Mouse (Mus musculus): ENCODE measurements around the gene Gm20388.
"Not testable (repeated sequence)": the region's sequence is repeated elsewhere in the genome, so short reads cannot be mapped to it uniquely, and the experiment has no call there.

The Gm20388 gene

DNA sequence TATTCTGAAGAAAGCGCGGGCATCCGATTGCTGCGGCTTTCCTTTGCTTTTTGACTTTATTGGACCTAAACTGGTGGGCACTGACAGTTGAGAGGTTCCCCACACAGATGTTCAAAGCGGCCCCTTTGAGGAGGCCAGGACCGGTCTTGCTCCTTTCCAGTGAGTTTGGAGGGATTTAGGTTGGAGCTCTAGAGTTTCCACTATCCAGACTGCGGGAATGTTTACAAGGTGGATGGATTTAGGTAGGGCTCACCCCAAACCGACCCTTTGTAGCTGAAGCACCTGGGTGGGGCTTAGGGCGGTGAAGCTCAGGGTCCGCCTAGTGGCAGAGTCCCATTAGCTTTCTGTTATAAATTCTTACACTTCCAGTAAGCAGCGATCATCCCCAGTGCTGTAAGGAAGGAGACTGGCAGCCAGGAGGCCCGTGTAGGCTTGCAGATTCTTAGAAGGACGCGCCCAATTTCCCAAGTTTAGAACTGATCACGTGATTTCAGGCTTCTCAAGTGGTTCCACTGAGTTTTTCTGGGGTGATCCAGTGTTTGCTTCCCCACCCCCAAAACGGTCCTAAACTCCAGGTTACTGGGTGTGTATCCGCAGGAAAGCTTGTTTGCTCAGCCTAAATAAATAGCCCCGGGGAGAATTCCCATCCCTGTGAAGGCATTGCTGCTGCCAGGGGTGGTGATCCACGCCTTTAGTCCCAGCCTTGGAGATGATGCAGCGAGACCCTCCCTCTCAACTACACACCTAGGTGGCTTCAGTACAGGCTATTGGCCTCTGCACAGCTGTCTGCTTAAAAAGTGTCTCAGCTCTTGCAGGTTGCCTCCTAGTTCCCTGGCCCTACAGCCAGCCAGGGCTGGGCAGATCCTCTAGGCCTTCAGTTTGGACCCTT, 1680.8 kb downstream of the Gm20388 start:
- DNase-seq (ENCODE audit: low spot score in 2 of 2), result peak in 1 of 2 experiments; percentile 47

DNA sequence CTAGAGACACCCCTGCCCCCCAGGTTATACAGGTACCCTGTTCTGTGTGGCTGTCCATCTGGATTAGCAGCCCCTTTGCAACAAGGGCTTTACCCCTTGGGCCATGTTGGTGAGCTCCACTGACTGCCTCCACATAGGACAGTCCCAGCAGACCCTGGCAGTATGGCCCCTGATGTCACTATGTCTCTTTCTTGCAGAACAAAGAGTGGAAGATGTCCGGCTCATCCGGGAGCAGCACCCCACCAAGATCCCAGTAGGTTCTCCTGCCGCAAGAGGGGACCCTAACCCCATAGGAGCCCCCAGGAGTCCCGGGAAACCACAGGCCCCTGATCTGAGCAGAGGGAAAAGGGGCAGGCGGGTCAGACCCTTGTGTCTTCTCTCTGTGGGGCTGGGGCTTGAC, 1682.7 kb downstream of the Gm20388 start:
- no peak for DNase-seq (ENCODE audit: low spot score in 2 of 2)

DNA sequence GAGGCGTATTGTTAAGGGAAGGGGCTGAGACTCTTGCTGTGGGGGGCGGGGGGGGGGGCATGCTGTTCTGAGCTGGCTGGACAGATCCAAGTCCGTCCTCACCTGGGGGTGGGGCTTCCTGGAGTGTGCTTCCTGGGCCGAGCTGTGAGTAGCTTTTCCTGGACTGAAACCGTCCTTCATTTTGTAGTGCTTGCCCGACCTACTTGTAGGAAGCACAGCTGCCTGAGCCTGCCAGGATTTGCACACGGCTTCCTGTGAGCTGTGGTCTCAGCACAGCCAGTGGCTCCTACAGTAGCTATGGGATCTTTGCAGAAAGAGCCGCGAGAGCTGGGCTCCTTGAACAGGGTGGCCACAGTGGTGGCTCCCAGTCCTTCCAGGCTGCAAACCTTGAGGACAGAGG, 1683.3 kb downstream of the Gm20388 start:
- no peak for DNase-seq (ENCODE audit: low spot score in 2 of 2)

DNA sequence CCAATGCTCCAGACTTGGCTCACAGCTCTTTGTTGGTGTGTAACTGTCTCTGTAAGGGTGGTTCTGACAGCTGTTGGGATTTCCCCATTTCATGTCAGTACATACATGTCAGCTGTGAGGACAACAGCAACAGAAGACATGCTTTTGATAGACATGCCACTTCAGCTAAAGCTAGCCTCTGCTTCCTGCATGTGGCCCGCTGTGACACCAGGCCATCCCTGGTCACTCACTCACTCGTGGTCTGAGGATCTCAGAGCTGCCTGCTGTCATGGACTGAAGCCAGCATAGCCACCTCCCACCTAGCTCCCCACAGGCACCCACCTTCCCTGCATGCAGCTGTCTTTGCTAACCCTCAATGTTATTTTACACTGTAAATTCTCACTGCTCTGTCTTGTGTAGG, 1686.9 kb downstream of the Gm20388 start:
- not testable (repeated sequence) for DNase-seq (ENCODE audit: low spot score in 2 of 2)

DNA sequence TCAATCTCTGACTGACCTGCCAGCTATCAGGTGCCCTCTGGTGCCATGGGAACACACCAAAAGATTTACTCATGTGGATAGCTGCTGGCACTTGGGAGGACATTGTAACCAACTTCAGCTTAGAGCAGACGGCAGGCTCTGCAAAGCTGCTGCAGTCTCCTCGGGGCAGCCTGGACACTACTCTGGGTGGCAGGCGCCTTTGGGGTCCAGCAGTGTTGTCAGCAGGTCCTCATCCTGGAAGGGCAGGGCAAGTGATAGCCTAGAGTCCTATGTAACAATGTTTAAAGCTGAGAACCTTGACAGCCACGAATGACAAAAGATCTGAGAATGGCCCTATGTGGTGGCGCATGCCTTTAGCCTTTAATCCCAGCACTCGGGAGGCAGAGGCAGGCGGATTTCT, 1687.5 kb downstream of the Gm20388 start:
- DNase-seq (ENCODE audit: low spot score in 2 of 2), result no peak

DNA sequence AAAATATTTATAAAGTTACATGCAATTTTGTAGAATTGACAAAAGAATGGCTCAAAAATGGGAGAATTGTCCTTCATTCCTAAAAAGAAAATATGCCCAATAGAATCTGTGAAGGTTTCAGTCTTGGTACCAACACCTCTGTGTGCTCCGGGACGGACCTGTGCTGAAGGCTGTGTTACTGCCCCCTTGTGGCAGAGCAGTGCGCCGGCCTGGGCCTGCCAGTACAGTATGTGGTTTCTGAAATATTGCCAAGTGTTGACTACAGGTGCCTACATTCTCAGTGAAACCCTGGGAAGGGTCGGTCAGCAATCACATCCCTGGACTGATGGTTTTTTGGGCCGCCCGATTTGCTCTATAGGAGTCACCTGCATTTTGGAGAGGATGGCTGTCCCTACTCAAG, 1688.3 kb downstream of the Gm20388 start:
- peak; percentile 53 to 75 for DNase-seq (ENCODE audit: low spot score in 2 of 2)

DNA sequence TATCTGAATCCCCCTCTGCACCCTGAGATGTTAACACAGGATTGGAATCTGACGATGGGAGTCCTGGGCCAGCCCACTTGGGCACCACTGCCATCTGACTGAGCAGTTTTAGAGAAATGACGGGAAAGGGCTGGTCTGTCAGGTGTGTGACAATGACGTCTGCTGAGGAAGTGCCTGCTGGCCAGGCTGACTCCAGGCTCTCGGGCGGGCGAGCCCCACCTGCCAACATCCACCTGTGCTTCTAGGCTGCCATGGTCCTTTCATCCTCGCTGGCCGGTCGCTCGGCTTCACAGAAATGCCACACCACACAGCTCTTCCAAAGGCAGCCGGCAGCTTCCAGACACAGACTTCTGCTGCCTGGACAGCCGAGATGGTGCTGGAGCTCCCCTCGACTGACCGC, 1689.2 kb downstream of the Gm20388 start:
- DNase-seq (ENCODE audit: low spot score in 2 of 2), result no peak

DNA sequence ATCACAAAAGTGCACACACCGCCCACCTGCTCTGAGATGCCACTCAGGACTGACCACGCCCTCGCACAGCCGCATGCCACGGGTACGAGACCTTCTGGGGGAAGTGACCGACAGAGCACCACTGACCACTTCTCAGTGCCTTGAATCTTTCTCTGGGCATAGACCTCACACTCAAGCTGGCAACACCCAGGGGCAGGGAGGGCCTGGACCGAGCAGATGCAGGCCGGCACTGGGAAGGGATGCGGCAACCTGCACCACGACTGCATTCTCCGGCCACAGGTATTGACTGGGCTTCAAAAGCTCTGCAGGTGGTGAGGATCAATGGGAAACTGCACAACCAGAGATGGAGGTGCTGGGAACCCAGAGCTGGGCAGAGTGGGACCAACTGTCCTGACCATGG, 1691.8 kb downstream of the Gm20388 start:
- no peak for DNase-seq (ENCODE audit: low spot score in 2 of 2)

DNA sequence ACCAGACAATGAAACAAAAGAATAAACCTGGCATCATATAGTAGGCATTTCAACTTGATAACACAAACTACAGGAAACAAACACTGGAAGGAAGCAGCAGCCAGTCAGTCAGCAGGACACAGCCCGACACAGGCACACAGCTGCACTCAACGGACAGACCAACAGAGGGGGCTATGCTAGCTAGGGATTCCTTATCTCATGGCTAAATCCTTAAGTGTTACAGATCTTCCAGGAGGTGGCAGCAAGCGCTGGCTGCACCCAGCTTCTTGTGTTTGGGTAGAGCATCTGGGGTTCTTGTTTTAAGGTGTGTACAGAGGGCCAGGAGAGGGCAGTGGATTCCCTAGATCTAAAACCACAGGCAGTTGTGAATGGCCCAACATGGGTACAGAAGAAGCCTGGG, 1692.2 kb downstream of the Gm20388 start:
- no peak for DNase-seq (ENCODE audit: low spot score in 2 of 2)

DNA sequence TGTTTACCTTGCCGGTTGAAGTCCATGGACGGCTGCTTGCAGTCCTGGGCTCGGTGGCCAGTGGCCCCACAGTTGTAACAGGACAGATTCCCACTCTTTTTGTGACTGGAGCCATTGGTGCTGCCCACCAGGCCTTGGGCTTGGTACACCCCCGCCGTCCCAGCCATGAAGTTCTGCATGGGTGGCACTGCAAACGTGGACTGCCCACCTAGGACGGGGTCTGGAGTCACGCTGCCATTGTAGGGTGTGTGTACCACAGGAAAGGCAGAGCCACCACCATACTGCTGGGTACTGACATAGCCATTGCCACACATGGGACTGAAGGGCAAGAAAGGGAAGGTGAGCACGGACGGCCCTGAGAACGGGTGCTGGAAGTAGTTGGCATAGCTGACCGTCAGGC, 1693.2 kb downstream of the Gm20388 start:
- no peak for DNase-seq (ENCODE audit: low spot score in 2 of 2)

DNA sequence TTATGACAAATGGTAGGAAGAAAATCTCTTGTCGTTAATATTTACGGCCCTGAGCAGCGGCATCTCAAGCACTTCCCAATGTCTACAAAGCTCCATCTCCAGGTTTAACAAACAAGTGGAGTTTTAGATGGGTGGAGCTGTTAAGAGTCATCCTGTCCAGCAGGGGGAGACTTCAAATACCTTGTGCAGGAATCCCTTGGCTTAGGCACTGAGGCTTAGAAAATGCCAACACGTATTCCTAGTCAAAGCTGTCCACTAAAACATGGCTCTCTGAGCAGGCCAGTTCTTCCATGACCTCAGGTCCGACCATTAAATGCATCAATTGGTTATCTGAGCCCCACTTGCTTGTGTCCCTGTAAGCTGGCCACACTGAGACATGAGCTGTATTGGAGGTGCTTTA, 1697.0 kb downstream of the Gm20388 start:
- no peak for DNase-seq (ENCODE audit: low spot score in 2 of 2)

DNA sequence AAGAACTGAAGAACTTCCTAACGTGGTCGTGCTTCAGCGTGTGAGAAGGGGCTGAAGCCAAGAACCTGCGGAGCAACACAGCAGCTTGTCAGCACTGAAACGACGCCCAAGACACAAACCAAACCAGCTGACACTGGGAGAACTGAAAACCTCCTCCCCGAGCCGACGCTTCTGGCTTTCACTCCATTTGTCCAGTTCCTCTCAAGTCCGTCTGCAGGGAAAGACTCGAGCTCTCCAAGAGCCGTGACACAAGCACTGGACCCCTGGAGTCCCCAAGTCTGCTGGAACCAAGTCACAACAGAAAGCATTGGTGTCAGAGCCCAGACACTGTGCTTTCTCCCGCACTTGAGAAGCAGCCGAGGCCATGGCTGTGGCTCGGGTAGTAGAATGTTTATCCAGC, 1698.6 kb downstream of the Gm20388 start:
- no peak for DNase-seq (ENCODE audit: low spot score in 2 of 2)

DNA sequence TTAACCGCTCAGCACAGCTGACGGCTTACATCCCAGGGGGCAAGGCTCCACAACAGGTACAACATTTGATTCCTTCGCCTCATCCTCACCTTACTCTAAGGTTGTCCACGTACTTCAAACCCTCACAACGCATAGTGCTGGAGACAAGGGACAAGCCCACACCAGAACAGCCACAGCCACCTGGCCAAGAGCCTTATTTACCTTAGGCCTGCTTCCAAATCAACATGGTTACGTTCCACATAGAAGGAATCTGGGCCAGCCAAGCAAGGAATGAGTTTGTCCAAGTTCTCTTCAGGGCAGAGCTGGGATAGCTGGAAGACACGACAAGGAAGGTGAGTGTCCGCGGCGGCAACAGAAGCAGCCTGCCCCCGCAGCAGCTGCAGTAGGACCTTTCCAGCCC, 1699.3 kb downstream of the Gm20388 start:
- no peak for DNase-seq (ENCODE audit: low spot score in 2 of 2)

DNA sequence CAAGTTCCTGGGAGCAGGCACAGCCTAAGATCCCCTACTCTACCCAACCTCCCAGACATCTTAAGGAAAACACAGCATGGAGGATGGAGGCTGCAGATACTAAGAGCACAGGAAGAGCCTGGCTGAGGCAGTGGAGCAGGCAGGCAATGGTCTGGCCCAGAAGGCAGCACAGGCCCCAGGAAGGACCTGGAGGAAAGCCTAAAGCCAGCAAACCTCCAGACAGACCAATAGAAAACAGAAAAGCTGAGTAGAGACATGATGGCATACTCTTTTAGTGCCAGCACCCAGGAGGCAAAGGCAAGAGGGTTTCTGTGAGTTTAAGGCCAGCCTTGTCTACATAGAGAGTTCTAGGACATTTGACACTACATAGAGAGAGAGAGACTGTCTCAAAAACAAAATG, 1702.8 kb downstream of the Gm20388 start:
- DNase-seq (ENCODE audit: low spot score in 2 of 2), result no peak

DNA sequence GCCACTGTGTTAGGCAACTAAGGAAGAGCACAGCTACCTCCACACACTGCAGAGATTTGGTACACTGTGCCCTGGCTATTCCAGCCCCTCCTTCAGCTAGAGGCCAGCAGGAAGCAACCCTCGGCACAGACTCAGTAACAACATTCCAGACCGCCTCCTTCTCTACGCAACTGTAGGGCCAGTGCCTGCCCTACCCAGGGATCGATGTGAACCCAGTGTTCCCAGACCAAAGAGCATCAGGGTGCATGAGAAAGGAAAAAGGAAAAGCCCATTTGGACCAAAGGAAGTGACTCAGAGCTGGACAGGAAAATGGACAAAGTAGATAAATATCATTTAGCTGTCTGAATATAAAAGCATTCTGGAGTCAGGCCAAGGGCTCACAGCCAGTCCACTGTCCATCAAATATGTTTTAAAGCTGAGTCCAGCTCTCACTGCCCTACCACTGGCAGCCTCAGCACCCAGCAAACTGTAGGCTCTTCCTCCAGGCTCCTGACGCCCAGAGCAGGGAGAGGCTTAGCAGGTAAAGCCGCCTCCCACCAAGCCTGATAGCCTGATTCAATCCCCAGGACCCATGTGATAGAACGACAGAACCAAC, 1708.9 kb downstream of the Gm20388 start:
- DNase-seq (ENCODE audit: low spot score in 2 of 2), result no peak

DNA sequence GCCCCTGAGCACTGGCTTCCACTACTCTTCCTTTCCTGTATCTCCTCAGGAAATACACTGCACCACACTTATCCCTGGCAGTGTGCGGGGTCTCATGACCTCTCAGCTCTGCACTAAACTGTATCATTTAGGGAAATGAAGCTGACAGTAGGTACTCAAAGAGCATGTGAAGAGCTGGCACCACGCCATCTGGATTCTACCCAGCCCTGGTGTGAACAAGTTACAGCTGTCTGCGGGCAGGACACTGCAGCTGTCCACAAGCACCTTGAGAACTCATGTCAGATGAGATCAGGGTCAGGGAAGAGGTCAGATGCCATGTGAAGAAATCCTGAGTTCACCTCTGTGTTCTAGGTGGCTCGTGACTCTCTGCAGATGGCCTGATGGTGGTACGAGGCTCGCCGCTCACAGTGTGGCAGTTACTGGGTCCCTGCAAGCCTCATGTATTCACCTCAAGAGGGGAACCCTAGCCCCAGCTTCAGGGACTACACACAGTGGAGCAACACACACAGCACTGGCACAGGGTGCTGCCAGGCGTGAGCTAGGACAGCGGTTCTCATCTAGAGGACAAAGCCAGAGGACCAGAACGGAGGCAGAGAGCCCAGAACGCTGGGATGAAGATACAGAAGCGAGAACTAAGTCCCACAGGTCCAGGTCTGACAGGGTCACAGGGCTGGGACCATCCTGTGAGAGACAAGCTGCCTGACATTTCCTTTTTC, 1710.3 kb downstream of the Gm20388 start:
- no peak for DNase-seq (ENCODE audit: low spot score in 2 of 2)

DNA sequence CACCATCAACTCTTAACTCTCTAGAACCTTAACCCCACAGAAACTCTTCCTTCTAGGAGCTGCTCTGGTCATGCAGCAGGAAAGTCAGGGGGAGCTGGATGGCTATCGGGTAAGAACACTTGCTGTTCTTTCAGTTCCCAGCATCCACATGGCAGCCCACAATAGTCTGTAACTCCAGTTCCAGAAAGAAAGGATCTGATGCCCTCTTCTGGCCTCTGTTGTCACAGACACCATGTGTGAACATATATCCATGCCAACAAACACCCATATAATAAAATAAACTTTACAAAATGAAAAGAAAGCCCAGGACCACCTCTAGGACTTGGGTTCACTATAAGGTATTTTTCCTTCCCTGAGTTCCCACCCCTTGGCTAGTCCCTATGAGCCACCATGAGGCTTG, 1711.2 kb downstream of the Gm20388 start:
- no peak for DNase-seq (ENCODE audit: low spot score in 2 of 2)

DNA sequence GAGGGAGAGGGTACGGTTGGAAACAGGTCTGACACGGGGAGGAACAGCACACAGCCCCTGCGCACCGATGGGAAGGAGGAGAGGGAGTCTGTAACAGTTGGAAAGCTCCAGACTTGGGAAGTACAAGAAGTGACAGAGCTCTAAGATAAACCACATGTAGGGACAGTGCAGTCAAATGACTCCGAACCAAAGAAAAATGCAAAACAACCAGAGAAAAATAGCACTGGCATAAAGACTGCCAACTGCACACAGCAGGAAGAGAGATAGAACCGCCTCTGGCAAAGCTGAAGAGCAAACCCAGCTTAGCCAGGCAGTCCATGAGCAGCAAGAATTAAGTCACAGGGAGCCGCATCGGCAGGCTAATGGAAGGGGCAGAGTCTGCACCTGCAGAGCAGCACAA, 1712.4 kb downstream of the Gm20388 start:
- no peak for DNase-seq (ENCODE audit: low spot score in 2 of 2)

DNA sequence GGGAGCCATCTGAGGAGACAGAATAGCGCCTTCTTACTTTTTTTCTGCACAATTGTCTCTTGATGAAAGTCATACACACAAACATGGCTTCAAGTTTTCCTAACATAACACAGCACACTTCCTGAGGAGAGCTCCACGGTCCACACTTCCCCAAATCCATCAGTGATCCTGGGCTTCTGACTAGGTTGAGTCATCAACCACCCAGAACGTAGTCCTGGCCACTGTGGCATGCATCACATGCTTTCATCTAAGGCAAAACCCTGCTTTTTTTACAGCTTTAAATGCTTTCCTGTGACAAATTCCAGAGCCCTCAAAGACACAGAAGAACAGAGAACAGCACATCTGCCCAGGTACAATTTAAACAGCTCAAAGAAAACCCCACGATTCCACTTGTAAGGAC, 1718.0 kb downstream of the Gm20388 start:
- DNase-seq (ENCODE audit: low spot score in 2 of 2), result no peak

DNA sequence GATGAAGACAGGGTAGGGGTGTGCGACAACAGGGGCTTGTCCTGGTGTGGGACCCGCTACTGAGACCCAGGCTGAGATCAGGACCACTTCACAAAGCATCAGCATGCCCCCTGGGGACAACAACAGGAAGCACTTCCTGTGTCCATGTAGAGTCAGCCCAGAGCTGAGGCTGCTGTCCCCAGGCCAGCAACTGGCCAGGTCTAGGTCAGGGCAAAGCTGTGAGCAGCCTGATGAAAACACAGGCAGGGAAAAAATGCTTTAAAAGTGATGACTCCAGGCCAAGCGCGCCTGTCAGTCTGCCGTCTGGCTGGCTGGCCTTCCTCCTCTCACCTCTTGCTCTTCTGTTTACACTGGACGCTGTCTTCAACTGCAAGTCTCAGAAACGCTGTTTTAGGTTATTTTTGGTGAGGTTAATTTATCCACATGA, 1721.0 kb downstream of the Gm20388 start:
- DNase-seq (ENCODE audit: low spot score in 2 of 2), result no peak

DNA sequence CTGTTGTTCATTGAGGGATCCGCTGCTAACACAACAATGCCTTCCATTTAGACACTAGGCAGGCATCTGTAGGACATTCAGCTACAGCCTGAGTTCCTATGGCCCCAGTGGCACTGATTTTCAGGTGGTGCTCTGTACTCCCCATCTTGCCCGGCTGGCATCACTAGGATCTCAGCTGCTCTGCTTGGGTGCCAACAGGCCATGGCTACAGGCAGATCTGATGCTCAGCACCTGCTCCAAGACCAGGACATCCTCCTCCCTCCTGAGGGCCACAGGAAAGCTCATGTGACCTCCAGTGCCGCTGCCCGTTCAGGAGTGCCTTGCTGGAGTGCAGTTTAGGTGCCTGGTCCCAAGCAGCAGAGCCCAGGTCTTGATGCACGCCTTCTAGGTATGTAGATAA, 1721.8 kb downstream of the Gm20388 start:
- no peak for DNase-seq (ENCODE audit: low spot score in 2 of 2)

DNA sequence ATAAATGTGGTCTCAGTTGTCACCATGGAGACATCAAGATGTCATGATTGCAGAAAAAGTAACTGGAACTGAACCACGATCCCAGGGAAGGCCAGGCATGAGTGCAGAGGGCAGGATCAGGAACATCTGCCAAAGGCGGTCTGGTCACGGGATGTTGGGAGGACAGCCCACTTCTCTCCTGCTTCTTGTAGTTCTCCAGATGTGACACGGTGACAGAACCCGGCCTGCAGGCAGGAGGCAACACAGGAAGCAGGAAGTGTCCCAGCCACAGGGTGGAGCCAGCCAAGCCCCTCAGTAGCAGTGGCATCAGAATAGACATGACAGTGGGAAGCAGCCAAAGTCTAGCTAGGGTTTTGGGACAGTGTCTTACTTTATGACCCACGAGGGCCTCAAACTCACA, 1724.9 kb downstream of the Gm20388 start:
- no peak for DNase-seq (ENCODE audit: low spot score in 2 of 2)

DNA sequence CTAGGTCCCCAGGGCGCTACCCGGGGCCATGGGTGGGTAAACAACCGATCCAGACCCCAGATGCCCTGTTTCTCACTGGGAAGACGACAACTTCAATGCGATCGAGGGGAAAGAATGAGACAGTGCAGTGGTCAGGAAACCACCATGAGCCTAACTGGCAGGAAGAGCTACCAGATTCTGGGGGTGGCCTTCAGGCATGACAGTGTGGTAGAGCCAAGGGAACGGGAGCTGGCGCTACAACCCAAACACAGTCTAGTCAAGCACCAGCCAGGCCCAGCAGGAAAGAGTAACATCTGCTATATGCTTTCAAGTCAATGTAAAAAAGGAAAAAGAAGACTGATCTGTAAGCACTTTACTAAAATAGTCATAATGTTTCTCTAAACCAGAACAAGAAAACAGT, 1725.5 kb downstream of the Gm20388 start:
- DNase-seq (ENCODE audit: low spot score in 2 of 2), result no peak
